Mouse (Mus musculus): ENCODE measurements at regions not wholly inside any gene's neighbourhood (a gene's known extent, or its start where the extent isn't known, plus 50 kb on each side); places are given as distances from the start of the nearest gene placed in this dataset.
"Not testable (repeated sequence)": the region's sequence is repeated elsewhere in the genome, so short reads cannot be mapped to it uniquely, and the experiment has no call there.

GRCm38 (mm10) chr8:86275699-86276098 is 304.8 kb downstream of the Abcc12 start:
- no peak for DNase-seq (ENCODE audit: low spot score in 2 of 2)

- DNase-seq (ENCODE audit: low spot score in 2 of 2), result no peak
Observed at GRCm38 (mm10) chr8:86273811-86274210, 306.7 kb downstream of the Abcc12 start.

GRCm38 (mm10) chr8:86272626-86273025 is 307.9 kb downstream of the Abcc12 start:
- DNase-seq (ENCODE audit: low spot score in 2 of 2), result no peak

GRCm38 (mm10) chr8:86271477-86271876 is 309.0 kb downstream of the Abcc12 start:
- no peak for DNase-seq (ENCODE audit: low spot score in 2 of 2)

GRCm38 (mm10) chr8:86258011-86258410 is 322.5 kb downstream of the Abcc12 start:
- no peak for DNase-seq (ENCODE audit: low spot score in 2 of 2)

GRCm38 (mm10) chr8:86255431-86255830 is 325.1 kb downstream of the Abcc12 start:
- DNase-seq (ENCODE audit: low spot score in 2 of 2), result no peak

GRCm38 (mm10) chr8:86254680-86255079 is 325.8 kb downstream of the Abcc12 start:
- DNase-seq (ENCODE audit: low spot score in 2 of 2), result no peak

GRCm38 (mm10) chr8:86252696-86253355 is 327.7 kb downstream of the Abcc12 start:
- DNase-seq (ENCODE audit: low spot score in 2 of 2), result no peak

GRCm38 (mm10) chr8:86234696-86235095 is 345.8 kb downstream of the Abcc12 start:
- no peak for DNase-seq (ENCODE audit: low spot score in 2 of 2)

- not testable (repeated sequence) for DNase-seq (ENCODE audit: low spot score in 2 of 2)
Observed at GRCm38 (mm10) chr8:86231994-86232393, 348.5 kb downstream of the Abcc12 start.

GRCm38 (mm10) chr8:86224851-86225250 is 355.6 kb downstream of the Abcc12 start:
- DNase-seq (ENCODE audit: low spot score in 2 of 2), result no peak

GRCm38 (mm10) chr8:86222715-86223114 is 357.8 kb downstream of the Abcc12 start:
- no peak for DNase-seq (ENCODE audit: low spot score in 2 of 2)

GRCm38 (mm10) chr8:86222228-86222627 is 358.3 kb downstream of the Abcc12 start:
- peak in 1 of 2 experiments; percentile 11 for DNase-seq (ENCODE audit: low spot score in 2 of 2)

GRCm38 (mm10) chr8:86214399-86214798 is 366.1 kb downstream of the Abcc12 start:
- no peak for DNase-seq (ENCODE audit: low spot score in 2 of 2)

GRCm38 (mm10) chr8:86212461-86212860 is 368.0 kb downstream of the Abcc12 start:
- no peak for DNase-seq (ENCODE audit: low spot score in 2 of 2)

GRCm38 (mm10) chr8:86208812-86209262 is 368.1 kb downstream of the Phkb start:
- DNase-seq (ENCODE audit: low spot score in 2 of 2), result no peak

- no peak for DNase-seq (ENCODE audit: low spot score in 2 of 2)
Observed at GRCm38 (mm10) chr8:86204421-86205229, 363.9 kb downstream of the Phkb start.

GRCm38 (mm10) chr8:86203107-86203506 is 362.3 kb downstream of the Phkb start:
- no peak for DNase-seq (ENCODE audit: low spot score in 2 of 2)

- DNase-seq (ENCODE audit: low spot score in 2 of 2), result no peak
Observed at GRCm38 (mm10) chr8:86201830-86202229, 361.1 kb downstream of the Phkb start.

GRCm38 (mm10) chr8:86192262-86192661 is 351.5 kb downstream of the Phkb start:
- DNase-seq (ENCODE audit: low spot score in 2 of 2), result no peak

GRCm38 (mm10) chr8:86184671-86185070 is 343.9 kb downstream of the Phkb start:
- no peak for DNase-seq (ENCODE audit: low spot score in 2 of 2)

- DNase-seq (ENCODE audit: low spot score in 2 of 2), result no peak
Observed at GRCm38 (mm10) chr8:86180793-86181192, 340.0 kb downstream of the Phkb start.

GRCm38 (mm10) chr8:86170091-86170490 is 329.3 kb downstream of the Phkb start:
- DNase-seq (ENCODE audit: low spot score in 2 of 2), result no peak

All from urinary bladder, postnatal 36 days (tissue).